Mouse (Mus musculus) gonadal fat pad, adult 2 months (tissue): ENCODE results near the gene Ccpg1. TPM values are rescaled to one million over a fixed set of nuclear protein-coding genes. Genes with fewer than 3 reads are reported as not detected.

Experiments used
- DNase-seq: peaks from one replicate; pipeline ENCODE4 v3.0.0-alpha.2; 2012; ENCODE audit warnings: low read depth
- polyA plus RNA-seq: library from polyadenylated mRNA; depleted of rRNA; stranded (reverse); fragments of >200 nt; gene quantifications from 2 replicates; pipeline ENCODE4 v1.2.3, GENCODE M21; 2012

Gene Ccpg1
- polyA plus RNA-seq, 1 experiment = 15.2 TPM

GRCm38 (mm10) chr9:72996167-72996566 is 10.9 kb downstream of the Ccpg1 start:
- no peak for DNase-seq

- no peak for DNase-seq
Measured at GRCm38 (mm10) chr9:72996806-72997205, 11.6 kb downstream of the Ccpg1 start.

GRCm38 (mm10) chr9:73000487-73000886 is 15.3 kb downstream of the Ccpg1 start:
- DNase-seq = no peak

GRCm38 (mm10) chr9:73001314-73002011 is 16.2 kb downstream of the Ccpg1 start:
- no peak for DNase-seq

- DNase-seq = no peak
Measured at GRCm38 (mm10) chr9:73002177-73002576, 16.9 kb downstream of the Ccpg1 start.

GRCm38 (mm10) chr9:73004076-73004475 is 18.8 kb downstream of the Ccpg1 start:
- DNase-seq = no peak

- DNase-seq = no peak
Measured at GRCm38 (mm10) chr9:73005106-73005505, 19.9 kb downstream of the Ccpg1 start.

- DNase-seq = no peak
Measured at GRCm38 (mm10) chr9:73006175-73006574, 20.9 kb downstream of the Ccpg1 start.

GRCm38 (mm10) chr9:73008384-73008783 is 23.2 kb downstream of the Ccpg1 start:
- DNase-seq = no peak

- DNase-seq = no peak
Measured at GRCm38 (mm10) chr9:73012629-73013028, 27.4 kb downstream of the Ccpg1 start.

- DNase-seq = no peak
Measured at GRCm38 (mm10) chr9:73014724-73015123, 29.5 kb downstream of the Ccpg1 start.

GRCm38 (mm10) chr9:73019841-73020240 is 34.6 kb downstream of the Ccpg1 start:
- no peak for DNase-seq

- no peak for DNase-seq
Measured at GRCm38 (mm10) chr9:73020566-73021097, 35.4 kb downstream of the Ccpg1 start.

- DNase-seq = no peak
Measured at GRCm38 (mm10) chr9:73025818-73026636, 40.8 kb downstream of the Ccpg1 start.

GRCm38 (mm10) chr9:73030443-73030842 is 45.2 kb downstream of the Ccpg1 start:
- DNase-seq = no peak

GRCm38 (mm10) chr9:73031421-73031820 is 46.2 kb downstream of the Ccpg1 start:
- DNase-seq = no peak

- no peak for DNase-seq
Measured at GRCm38 (mm10) chr9:73033406-73033805, 48.2 kb downstream of the Ccpg1 start.

- DNase-seq = no peak
Measured at GRCm38 (mm10) chr9:73039222-73039945, 54.2 kb downstream of the Ccpg1 start.

GRCm38 (mm10) chr9:73040080-73040479 is 54.9 kb downstream of the Ccpg1 start, which contains the start of gene Pigb:
Gene Pigb, minus strand, starts transcription at chr9:73040378.
- DNase-seq = no peak

- no peak for DNase-seq
Measured at GRCm38 (mm10) chr9:73044146-73045079, 59.2 kb downstream of the Ccpg1 start, which contains the start of gene Rab27a. Gene Rab27a, plus strand, starts transcription at chr9:73044854.

- DNase-seq = no peak
Measured at GRCm38 (mm10) chr9:73045204-73045603, 60.0 kb downstream of the Ccpg1 start.
